Mouse (Mus musculus): ENCODE measurements around the gene Ubqln1.
"Not testable (repeated sequence)": the region's sequence is repeated elsewhere in the genome, so short reads cannot be mapped to it uniquely, and the experiment has no call there.

Ubqln1 gene

GRCm38 (mm10) chr13:58156031-58156430, 59.4 kb downstream of the Ubqln1 start:
- no peak for DNase-seq (ENCODE audit: low read depth, low spot score)

- DNase-seq (ENCODE audit: low read depth, low spot score), result no peak
These were observed 65.0 kb downstream of the Ubqln1 start for GRCm38 (mm10) chr13:58150442-58150841.

GRCm38 (mm10) chr13:58149629-58150028, 65.8 kb downstream of the Ubqln1 start:
- no peak for DNase-seq (ENCODE audit: low read depth, low spot score)

- DNase-seq (ENCODE audit: low read depth, low spot score), result peak; percentile 31
These were observed 66.4 kb downstream of the Ubqln1 start for GRCm38 (mm10) chr13:58149033-58149558.

GRCm38 (mm10) chr13:58148256-58148831, 67.1 kb downstream of the Ubqln1 start:
- DNase-seq (ENCODE audit: low read depth, low spot score), result peak; percentile 58

GRCm38 (mm10) chr13:58147760-58148159, 67.7 kb downstream of the Ubqln1 start:
- DNase-seq (ENCODE audit: low read depth, low spot score), result no peak

GRCm38 (mm10) chr13:58146603-58147002, 68.8 kb downstream of the Ubqln1 start:
- not testable (repeated sequence) for DNase-seq (ENCODE audit: low read depth, low spot score)

- DNase-seq (ENCODE audit: low read depth, low spot score), result no peak
These were observed 83.8 kb downstream of the Ubqln1 start for GRCm38 (mm10) chr13:58131692-58132091.

GRCm38 (mm10) chr13:58129687-58130246, 85.7 kb downstream of the Ubqln1 start:
- no peak for DNase-seq (ENCODE audit: low read depth, low spot score)

GRCm38 (mm10) chr13:58128768-58129671, 86.4 kb downstream of the Ubqln1 start:
- DNase-seq (ENCODE audit: low read depth, low spot score), result peak; percentile 87

GRCm38 (mm10) chr13:58128396-58128767, 87.1 kb downstream of the Ubqln1 start, which contains the start of gene Hnrnpa0:
Hnrnpa0 (minus strand) TSS chr13:58128556.
- DNase-seq (ENCODE audit: low read depth, low spot score), result peak; percentile 93

GRCm38 (mm10) chr13:58127766-58128361, 87.6 kb downstream of the Ubqln1 start:
- peak; percentile 54 for DNase-seq (ENCODE audit: low read depth, low spot score)

GRCm38 (mm10) chr13:58126862-58127765, 88.3 kb downstream of the Ubqln1 start:
- peak; percentile 42 for DNase-seq (ENCODE audit: low read depth, low spot score)

Data from c-Kit-negative CD71-positive TER-119-positive erythroid progenitor cells, embryonic 14.5 days (primary cell).